Mouse (Mus musculus) heart, embryonic 11.5 days (tissue): Measurements from ENCODE around the gene Pde6g. TPM values are rescaled to one million over a fixed set of nuclear protein-coding genes. Genes with fewer than 3 reads are reported as not detected.

Experiments
- ATAC-seq: fragments of 200-750 bp; cut with Nextera tagmentation; replicated peaks from 2 replicates; pipeline ENCODE4 v1.8.0; 2017; ENCODE audit warnings: moderate library complexity; ENCODE audit not compliant: insufficient number of reproducible peaks, low FRiP score, low TSS enrichment
- H3K27ac ChIP-seq: fragments of 300-500 bp; sonication (generic); 2 replicates; pipeline ENCODE4 v1.5.1; 2014; ENCODE audit warnings: mild to moderate bottlenecking, low read depth, low read length
- H3K27me3 ChIP-seq: fragments of 300-500 bp; sonication (generic); 2 replicates; pipeline ENCODE4 v1.6.1; 2014; ENCODE audit warnings: mild to moderate bottlenecking, low read length, mixed read lengths; ENCODE audit not compliant: control insufficient read depth, insufficient read depth
- H3K36me3 ChIP-seq: fragments of 300-500 bp; sonication (generic); 2 replicates; pipeline ENCODE4 v1.6.1; 2014; ENCODE audit warnings: mild to moderate bottlenecking, low read length, moderate library complexity, mixed read lengths; ENCODE audit not compliant: control insufficient read depth, insufficient read depth
- H3K4me1 ChIP-seq: fragments of 300-500 bp; sonication (generic); 2 replicates; pipeline ENCODE4 v1.6.1; 2014; ENCODE audit warnings: low read length; ENCODE audit not compliant: control insufficient read depth, insufficient read depth
- H3K4me2 ChIP-seq: fragments of 300-500 bp; sonication (generic); 2 replicates; pipeline ENCODE4 v1.6.1; 2014; ENCODE audit warnings: mild to moderate bottlenecking, moderate library complexity
- H3K4me3 ChIP-seq: fragments of 300-500 bp; sonication (generic); 2 replicates; pipeline ENCODE4 v1.5.1; 2014; ENCODE audit warnings: low read depth, low read length
- H3K9ac ChIP-seq: fragments of 300-500 bp; sonication (generic); 2 replicates; pipeline ENCODE4 v1.6.1; 2014; ENCODE audit warnings: mild to moderate bottlenecking, low read depth, low read length, moderate library complexity
- H3K9me3 ChIP-seq: fragments of 300-500 bp; sonication (generic); replicated peaks from 2 replicates; pipeline ENCODE4 v1.6.1; 2016; ENCODE audit warnings: low read length; ENCODE audit not compliant: control insufficient read depth
- WGBS: fragments of 180-500 bp; shearing (Covaris S2); extraction: QIAGEN DNeasy Blood & Tissue Kit; methylation state at CpG from one replicate; pipeline ENCODE4 v1.1.7; 2014; ENCODE audit not compliant: insufficient replicate concordance; 5-methylcytosine and 5-hydroxymethylcytosine counted together
- polyA plus RNA-seq: library from polyadenylated mRNA; unstranded; fragments of >200 nt; fragmentation: Nextera tagmentation; extraction: Ambion mirVana; gene quantifications from 2 replicates; pipeline ENCODE4 v1.2.1, GENCODE M21; 2014

The Pde6g gene
- polyA plus RNA-seq, 1 experiment from 2014 or later, result 0.24 TPM

DNA sequence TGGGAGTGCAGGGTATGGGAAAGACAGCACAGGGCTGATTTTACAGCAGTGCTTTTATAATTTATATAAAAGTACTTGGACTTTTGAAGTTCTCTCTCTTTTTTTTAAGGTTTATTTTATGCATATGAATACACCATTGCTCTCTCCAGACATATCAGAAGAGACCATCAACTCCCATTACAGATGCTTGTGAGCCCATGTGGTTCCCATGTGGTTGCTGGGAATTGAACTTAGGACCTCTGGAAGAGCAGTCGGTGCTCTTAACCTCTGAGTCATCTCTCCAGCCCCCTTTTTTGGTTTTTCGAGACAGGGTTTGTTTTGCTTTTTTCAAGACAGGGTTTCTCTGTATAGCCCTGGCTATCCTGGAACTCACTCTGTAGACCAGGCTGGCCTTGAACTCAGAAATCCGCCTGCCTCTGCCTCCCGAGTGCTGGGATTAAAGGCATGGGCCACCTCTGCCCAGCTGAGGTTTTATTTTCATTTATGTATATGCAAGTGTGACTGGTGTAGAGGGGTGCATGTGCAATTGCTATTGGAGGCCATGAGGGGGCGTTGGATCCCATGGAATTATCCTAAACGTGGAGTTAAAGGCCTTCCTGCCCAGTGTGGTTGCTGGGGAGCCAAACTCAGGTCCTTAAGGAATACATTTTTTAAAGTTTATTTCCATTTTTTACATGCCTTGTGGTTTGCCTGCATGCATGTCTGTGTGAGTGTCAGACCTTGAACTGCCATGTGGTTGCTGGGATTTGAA lies 5.7 kb upstream of the Pde6g start:
- Histone ChIP-seq H3K27me3 (no peaks in the 10 kb centered on the region), H3K9me3 (no peaks in the 10 kb centered on the region), H3K4me3 (peak overlapping the region; percentile 72), H3K9ac (peak overlapping the region; percentile 92), H3K4me1 (peaks cover 13% of the 10 kb centered on the region), H3K36me3 (peaks cover 15% of the 10 kb centered on the region), H3K27ac (no peak overlapping the region), H3K4me2 (peak overlapping the region; percentile 93)
- WGBS, result 60% methylated on average over 6 of the region's 6 CpGs
- no peak for ATAC-seq

DNA sequence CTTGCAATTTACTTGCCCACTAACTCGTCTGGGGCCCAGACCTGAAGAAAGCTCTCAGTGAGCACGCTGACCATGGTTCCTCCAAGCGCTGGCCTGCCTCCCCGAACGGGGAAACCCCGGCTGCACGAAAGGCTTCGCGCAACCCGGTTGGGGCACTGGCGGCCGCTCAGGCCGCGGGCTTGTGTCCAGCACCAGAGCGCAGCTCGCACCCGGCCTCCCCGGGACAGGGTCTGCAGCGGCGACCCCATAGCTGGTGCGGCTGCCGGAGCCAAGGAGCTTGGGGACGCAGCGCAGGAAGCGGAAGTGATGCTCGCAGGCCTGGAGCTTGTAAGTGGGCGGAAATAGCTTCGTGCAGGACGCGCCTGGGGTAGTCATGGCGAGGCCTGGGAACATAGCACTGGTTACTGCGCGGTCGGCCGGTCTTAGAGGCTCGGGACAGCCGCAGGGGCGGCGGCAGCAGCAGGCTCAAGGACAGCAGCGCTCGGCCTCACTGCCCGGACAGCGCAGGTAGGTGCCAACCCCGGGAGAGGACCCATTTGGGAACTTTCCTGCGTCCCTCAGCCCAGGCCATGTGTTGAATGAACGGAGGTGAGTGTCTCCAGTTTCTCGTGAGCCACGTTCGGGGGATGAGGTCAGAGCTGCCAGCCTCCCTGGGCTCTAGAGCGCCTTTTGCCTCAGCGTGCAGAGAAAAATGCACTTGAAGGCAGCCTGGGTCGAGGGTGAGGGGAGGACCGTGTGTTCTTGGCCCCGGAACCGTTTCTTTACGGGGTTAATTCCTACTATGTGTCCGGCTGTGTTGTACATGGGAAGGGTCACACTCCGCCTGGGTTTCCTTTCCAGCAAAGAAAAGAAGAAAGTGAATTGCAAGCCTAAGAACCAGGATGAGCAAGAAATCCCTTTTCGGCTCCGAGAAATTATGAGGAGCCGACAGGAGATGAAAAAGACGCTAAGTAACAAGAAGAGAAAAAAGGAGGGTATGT lies 4.8 kb upstream of the Pde6g start, which contains the start of the genes Oxld1 and Ccdc137:
TSS of gene Oxld1 (minus strand) at position 297 of the 980 bp plus-strand sequence.
TSS of gene Ccdc137 (plus strand) at position 344 of the 980 bp plus-strand sequence.
- H3K36me3 ChIP-seq, result peaks cover 15% of the 10 kb centered on the region
- 5% methylated on average over 62 of the region's 62 CpGs for WGBS
- no peaks in the 10 kb centered on the region for H3K9me3 ChIP-seq
- peak within 1 kb of the TSS; percentile 93 for H3K4me2 ChIP-seq
- peak within 1 kb of the TSS; percentile 72 for H3K4me3 ChIP-seq
- ATAC-seq, result peak; percentile 82
- H3K4me1 ChIP-seq, result peaks cover 13% of the 10 kb centered on the region
- peak within 1 kb of the TSS; percentile 92 for H3K9ac ChIP-seq
- no peaks in the 10 kb centered on the region for H3K27me3 ChIP-seq
- H3K27ac ChIP-seq, result peak within 1 kb of the TSS; percentile 90

DNA sequence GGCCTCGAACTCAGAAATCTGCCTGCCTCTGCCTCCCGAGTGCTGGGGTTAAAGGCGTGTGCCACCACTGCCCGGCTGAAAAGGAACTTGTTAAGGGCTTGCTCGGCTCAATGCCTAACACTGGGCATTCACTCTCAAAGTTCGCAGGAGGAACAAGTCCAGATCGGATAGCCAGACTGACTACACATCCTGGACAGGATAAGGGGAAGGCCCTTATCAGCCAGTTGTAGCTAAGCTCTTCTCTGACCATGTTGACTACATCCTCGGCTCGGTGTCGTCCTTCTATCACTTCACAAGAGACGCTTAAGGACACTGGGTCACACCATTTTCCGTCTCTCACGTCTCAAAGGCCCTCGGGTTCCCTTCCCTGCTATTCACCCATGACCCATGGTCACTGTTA lies 4.1 kb upstream of the Pde6g start:
- Histone ChIP-seq H3K9me3 (no peaks in the 10 kb centered on the region), H3K9ac (peak overlapping the region; percentile 92), H3K36me3 (peaks cover 12% of the 10 kb centered on the region; the same call in 1 of the 2 replicates), H3K27ac (peak overlapping the region; percentile 90), H3K27me3 (no peaks in the 10 kb centered on the region), H3K4me3 (peak overlapping the region; percentile 72), H3K4me2 (peak overlapping the region; percentile 93), H3K4me1 (peaks cover 13% of the 10 kb centered on the region)
- ATAC-seq, result no peak
- WGBS, result 20% methylated on average over 14 of the region's 14 CpGs

DNA sequence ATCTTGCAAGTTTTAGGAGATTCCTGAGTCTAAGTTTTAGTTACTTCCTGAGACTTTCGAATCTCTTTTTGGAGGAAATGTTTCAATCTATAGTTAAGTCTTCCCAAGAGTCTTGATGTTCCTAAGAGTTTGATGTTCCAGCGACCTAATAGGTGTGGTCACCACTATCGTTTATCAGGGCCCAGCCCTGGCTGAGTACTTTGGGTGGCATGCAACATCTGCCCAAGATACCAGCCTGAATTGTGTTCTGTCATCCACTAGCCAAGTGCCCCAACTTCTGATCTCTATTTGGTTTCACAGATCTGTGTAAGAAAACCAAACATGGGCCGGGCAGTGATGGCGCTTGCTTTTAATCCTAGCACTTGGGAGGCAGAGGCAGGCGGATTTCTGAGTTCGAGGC lies 2.1 kb upstream of the Pde6g start:
- Histone ChIP-seq H3K4me3 (no peak overlapping the region), H3K27me3 (no peaks in the 10 kb centered on the region), H3K4me1 (peaks cover 13% of the 10 kb centered on the region), H3K27ac (no peak overlapping the region), H3K9me3 (no peaks in the 10 kb centered on the region), H3K36me3 (no peaks in the 10 kb centered on the region), H3K9ac (no peak overlapping the region), H3K4me2 (no peak overlapping the region)
- WGBS, result 92% methylated on average over 7 of the region's 7 CpGs
- no peak for ATAC-seq

DNA sequence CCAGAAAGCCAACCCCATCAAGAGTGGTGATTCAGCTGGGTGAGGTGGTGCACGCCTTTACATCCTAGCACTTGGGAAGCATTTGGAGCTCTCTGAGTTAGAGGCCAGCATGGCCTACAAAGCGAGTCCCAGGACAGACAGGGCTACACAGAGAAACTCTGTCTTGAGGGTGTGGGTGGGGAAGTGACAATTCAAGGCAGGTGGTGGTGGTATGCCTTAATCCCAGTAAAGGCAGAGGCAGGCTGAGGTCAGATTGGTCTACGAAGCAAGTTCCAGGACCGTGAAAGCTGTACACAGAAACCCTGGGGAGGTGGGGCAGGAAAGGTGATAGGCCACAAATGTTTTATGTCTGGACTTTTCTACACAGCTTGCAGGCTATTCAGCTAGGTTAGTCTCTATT lies 1.7 kb upstream of the Pde6g start:
- H3K9me3 ChIP-seq, result no peaks in the 10 kb centered on the region
- no peak overlapping the region for H3K4me2 ChIP-seq
- WGBS, result 92% methylated on average over 4 of the region's 4 CpGs
- no peaks in the 10 kb centered on the region for H3K36me3 ChIP-seq
- H3K9ac ChIP-seq, result no peak overlapping the region
- no peaks in the 10 kb centered on the region for H3K27me3 ChIP-seq
- peaks cover 13% of the 10 kb centered on the region for H3K4me1 ChIP-seq
- ATAC-seq, result no peak
- H3K4me3 ChIP-seq, result no peak overlapping the region
- H3K27ac ChIP-seq, result no peak overlapping the region

DNA sequence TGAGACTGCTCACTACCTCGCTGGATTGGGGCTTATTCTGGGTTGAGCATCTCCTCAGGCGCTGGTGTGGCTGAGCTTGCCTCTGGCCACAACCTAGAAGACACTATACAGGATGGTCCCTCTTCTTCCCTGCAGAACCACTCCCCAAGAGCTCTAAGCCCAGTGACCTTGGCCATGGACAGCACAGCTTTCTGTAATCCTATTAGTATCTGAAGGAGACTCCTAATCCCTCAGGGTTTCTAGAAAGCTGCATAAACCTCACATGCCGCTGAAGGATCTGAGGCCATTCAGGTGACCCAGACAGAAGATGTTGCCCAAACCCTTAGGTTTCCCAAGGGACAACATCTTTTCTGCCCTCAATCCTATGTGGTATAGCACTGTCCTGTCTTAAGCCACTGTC lies 1.1 kb downstream of the Pde6g start:
- Histone ChIP-seq H3K27me3 (no peaks in the 10 kb centered on the region), H3K27ac (no peak overlapping the region), H3K4me1 (peaks cover 7% of the 10 kb centered on the region), H3K4me2 (no peak overlapping the region), H3K36me3 (no peaks in the 10 kb centered on the region), H3K9me3 (no peaks in the 10 kb centered on the region), H3K4me3 (no peak overlapping the region), H3K9ac (0 out of 2 replicates have a peak overlapping the region, but pooled peaks have one; percentile 7)
- WGBS, result 65% methylated on average over 3 of the region's 3 CpGs
- no peak for ATAC-seq

DNA sequence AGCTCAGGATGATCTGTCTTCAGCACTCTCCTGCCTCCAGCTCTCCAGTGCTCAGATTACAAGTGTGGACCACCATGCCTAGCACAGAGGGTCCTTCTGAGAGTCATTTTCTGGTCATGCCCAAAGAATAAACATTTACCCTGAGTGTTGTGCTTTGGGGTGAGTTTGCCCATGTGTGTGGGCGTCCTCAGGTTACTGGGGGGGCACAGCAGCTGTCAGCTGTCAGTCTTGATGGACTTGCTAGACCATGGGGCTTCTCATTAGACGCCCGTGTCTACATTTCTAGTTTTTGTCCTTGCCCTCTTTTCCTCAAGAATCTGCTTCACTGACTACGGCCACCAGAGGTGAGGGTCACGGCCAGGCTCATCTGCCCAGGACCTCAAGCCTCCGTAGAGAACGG lies 6.1 kb downstream of the Pde6g start:
- H3K27me3 ChIP-seq, result no peaks in the 10 kb centered on the region
- ATAC-seq, result no peak
- peaks cover 4% of the 10 kb centered on the region; the same call in 1 of the 2 replicates for H3K4me1 ChIP-seq
- 81% methylated on average over 7 of the region's 7 CpGs for WGBS
- no peaks in the 10 kb centered on the region for H3K9me3 ChIP-seq
- no peak overlapping the region for H3K4me3 ChIP-seq
- no peak overlapping the region for H3K4me2 ChIP-seq
- H3K36me3 ChIP-seq, result no peaks in the 10 kb centered on the region
- no peak overlapping the region for H3K9ac ChIP-seq
- H3K27ac ChIP-seq, result no peak overlapping the region

DNA sequence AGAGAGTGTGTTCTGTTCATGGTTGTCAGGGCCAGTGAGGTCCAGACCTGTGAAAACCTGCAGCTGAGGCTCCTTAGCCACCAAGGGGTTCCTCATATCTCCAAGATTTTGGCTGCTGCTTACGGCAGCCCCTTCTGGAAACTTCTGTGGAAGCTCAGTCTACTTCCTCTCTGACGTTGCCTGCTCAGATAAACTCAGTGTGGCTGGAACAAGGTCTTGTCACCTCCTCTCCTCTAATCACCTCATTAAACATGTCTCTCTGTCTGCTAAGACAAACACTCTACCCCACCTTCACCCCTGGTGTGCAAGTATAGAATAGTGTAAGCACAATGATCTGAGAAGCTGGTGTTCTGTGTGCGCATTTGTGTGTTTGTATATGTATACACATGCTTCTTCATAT lies 7.8 kb downstream of the Pde6g start:
- Histone ChIP-seq H3K9me3 (no peaks in the 10 kb centered on the region), H3K4me1 (peaks cover 4% of the 10 kb centered on the region; the same call in 1 of the 2 replicates), H3K9ac (no peak overlapping the region), H3K4me2 (no peak overlapping the region), H3K27me3 (no peaks in the 10 kb centered on the region), H3K27ac (no peak overlapping the region), H3K4me3 (no peak overlapping the region), H3K36me3 (no peaks in the 10 kb centered on the region)
- no peak for ATAC-seq
- 43% methylated on average over 3 of the region's 3 CpGs for WGBS
